Mouse (Mus musculus) liver, adult 2 months (tissue): ENCODE data around the gene Coq10a.

Experiments used
- CTCF ChIP-seq: fragments of 200-500 bp; IDR thresholded peaks from 2 replicates; pipeline ENCODE4 v1.5.1; 2011; ENCODE audit warnings: low read depth, low read length, control low read depth
- POLR2A ChIP-seq: fragments of 200-500 bp; IDR thresholded peaks from 2 replicates; pipeline ENCODE4 v1.6.1; 2011; ENCODE audit warnings: low read length, control low read depth; ENCODE audit not compliant: insufficient read depth; ENCODE audit errors: extremely low read depth

DNA sequence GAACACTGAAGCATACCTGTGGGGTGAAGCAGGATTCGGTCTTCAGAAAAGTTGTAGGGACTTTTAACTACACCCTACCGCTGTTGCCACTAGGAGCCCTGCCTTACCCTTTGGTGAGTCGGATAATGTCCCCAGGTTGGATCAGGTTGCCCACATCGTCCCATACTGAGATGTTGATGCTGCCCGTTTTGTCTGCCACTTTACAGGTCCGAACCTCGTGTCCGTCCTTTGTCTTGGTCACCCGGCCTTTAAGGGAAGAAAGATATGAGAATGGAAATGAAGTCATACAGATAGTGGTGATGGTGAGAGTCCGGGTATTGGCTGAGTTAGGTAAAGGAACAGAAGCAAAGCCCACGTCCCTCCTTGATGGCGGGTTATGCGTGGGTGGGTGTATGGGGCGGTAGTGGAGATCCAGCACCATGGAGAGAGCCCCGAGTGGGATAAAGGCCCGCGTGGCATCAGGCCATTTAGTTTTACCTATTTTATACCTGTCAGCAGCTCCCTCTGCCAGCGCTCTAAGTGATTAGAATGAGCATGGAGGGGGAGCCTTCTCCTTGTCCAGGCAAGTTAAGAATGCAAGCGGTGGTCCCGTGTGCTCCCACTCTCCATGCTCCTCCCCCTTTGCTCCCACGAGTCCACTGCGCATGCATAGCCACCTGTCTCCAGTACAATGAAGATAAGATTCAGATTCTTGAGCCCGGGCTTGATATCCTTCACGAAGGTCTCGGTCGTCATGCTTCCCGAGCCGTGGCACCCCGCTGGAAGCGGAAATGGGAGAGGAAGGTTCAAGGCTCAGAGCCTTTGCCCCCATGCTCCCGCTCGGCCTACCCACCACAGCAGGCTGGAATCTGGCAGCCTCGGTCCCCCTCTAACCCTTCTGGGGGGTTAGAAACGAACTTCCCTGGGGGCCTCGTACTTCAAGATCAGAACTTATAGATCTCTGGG lies 40.1 kb upstream of the Coq10a start:
- no peak for TF ChIP-seq POLR2A
- no peak for TF ChIP-seq CTCF
